Mouse (Mus musculus) heart, embryonic 11.5 days (tissue): ENCODE measurements at regions not wholly inside any gene's neighbourhood (a gene's known extent, or its start where the extent isn't known, plus 50 kb on each side); places are given as distances from the start of the nearest gene placed in this dataset.
A peak's percentile ranks its signal among the peaks of the same experiment; 100 is the strongest.

Experiments
- ATAC-seq: fragments of 200-750 bp; cut with Nextera tagmentation; replicated peaks from 2 replicates; pipeline ENCODE4 v1.8.0; 2017; ENCODE audit warnings: moderate library complexity; ENCODE audit not compliant: insufficient number of reproducible peaks, low FRiP score, low TSS enrichment
- H3K27ac ChIP-seq: fragments of 300-500 bp; sonication (generic); 2 replicates; pipeline ENCODE4 v1.5.1; 2014; ENCODE audit warnings: mild to moderate bottlenecking, low read depth, low read length
- H3K27me3 ChIP-seq: fragments of 300-500 bp; sonication (generic); 2 replicates; pipeline ENCODE4 v1.6.1; 2014; ENCODE audit warnings: mild to moderate bottlenecking, low read length, mixed read lengths; ENCODE audit not compliant: control insufficient read depth, insufficient read depth
- H3K36me3 ChIP-seq: fragments of 300-500 bp; sonication (generic); 2 replicates; pipeline ENCODE4 v1.6.1; 2014; ENCODE audit warnings: mild to moderate bottlenecking, low read length, moderate library complexity, mixed read lengths; ENCODE audit not compliant: control insufficient read depth, insufficient read depth
- H3K4me1 ChIP-seq: fragments of 300-500 bp; sonication (generic); 2 replicates; pipeline ENCODE4 v1.6.1; 2014; ENCODE audit warnings: low read length; ENCODE audit not compliant: control insufficient read depth, insufficient read depth
- H3K4me2 ChIP-seq: fragments of 300-500 bp; sonication (generic); 2 replicates; pipeline ENCODE4 v1.6.1; 2014; ENCODE audit warnings: mild to moderate bottlenecking, moderate library complexity
- H3K4me3 ChIP-seq: fragments of 300-500 bp; sonication (generic); 2 replicates; pipeline ENCODE4 v1.5.1; 2014; ENCODE audit warnings: low read depth, low read length
- H3K9ac ChIP-seq: fragments of 300-500 bp; sonication (generic); 2 replicates; pipeline ENCODE4 v1.6.1; 2014; ENCODE audit warnings: mild to moderate bottlenecking, low read depth, low read length, moderate library complexity
- H3K9me3 ChIP-seq: fragments of 300-500 bp; sonication (generic); replicated peaks from 2 replicates; pipeline ENCODE4 v1.6.1; 2016; ENCODE audit warnings: low read length; ENCODE audit not compliant: control insufficient read depth
- WGBS: fragments of 180-500 bp; shearing (Covaris S2); extraction: QIAGEN DNeasy Blood & Tissue Kit; methylation state at CpG from one replicate; pipeline ENCODE4 v1.1.7; 2014; ENCODE audit not compliant: insufficient replicate concordance; 5-methylcytosine and 5-hydroxymethylcytosine counted together

GRCm38 (mm10) chrX:166932472-166932871 lies 276.6 kb downstream of the Tmsb4x start:
- H3K27me3 ChIP-seq, result no peaks in the 10 kb centered on the region
- no peak overlapping the region for H3K9ac ChIP-seq
- H3K9me3 ChIP-seq, result no peaks in the 10 kb centered on the region
- H3K4me2 ChIP-seq, result no peak overlapping the region
- no peaks in the 10 kb centered on the region for H3K36me3 ChIP-seq
- no peak overlapping the region for H3K4me3 ChIP-seq
- no peak for ATAC-seq
- H3K27ac ChIP-seq, result no peak overlapping the region
- no peaks in the 10 kb centered on the region for H3K4me1 ChIP-seq

GRCm38 (mm10) chrX:166931048-166931447 lies 278.1 kb downstream of the Tmsb4x start:
- H3K9me3 ChIP-seq, result no peaks in the 10 kb centered on the region
- no peak overlapping the region for H3K9ac ChIP-seq
- no peak overlapping the region for H3K4me2 ChIP-seq
- H3K4me3 ChIP-seq, result no peak overlapping the region
- H3K27me3 ChIP-seq, result no peaks in the 10 kb centered on the region
- no peaks in the 10 kb centered on the region for H3K36me3 ChIP-seq
- H3K4me1 ChIP-seq, result no peaks in the 10 kb centered on the region
- no peak for ATAC-seq
- 36% methylated on average over 4 of the region's 4 CpGs for WGBS
- H3K27ac ChIP-seq, result no peak overlapping the region

- WGBS, result 51% methylated on average over 6 of the region's 6 CpGs
- no peak for ATAC-seq
- Histone ChIP-seq H3K36me3 (no peaks in the 10 kb centered on the region), H3K9me3 (no peaks in the 10 kb centered on the region), H3K9ac (no peak overlapping the region), H3K4me1 (no peaks in the 10 kb centered on the region), H3K27me3 (no peaks in the 10 kb centered on the region), H3K27ac (no peak overlapping the region), H3K4me3 (no peak overlapping the region), H3K4me2 (no peak overlapping the region)
Measured at GRCm38 (mm10) chrX:166929716-166930420, 279.2 kb downstream of the Tmsb4x start.

GRCm38 (mm10) chrX:166915356-166915953 lies 293.7 kb downstream of the Tmsb4x start:
- no peaks in the 10 kb centered on the region for H3K9me3 ChIP-seq
- ATAC-seq, result no peak
- no peaks in the 10 kb centered on the region for H3K36me3 ChIP-seq
- no peak overlapping the region for H3K27ac ChIP-seq
- H3K4me2 ChIP-seq, result no peak overlapping the region
- H3K4me3 ChIP-seq, result no peak overlapping the region
- H3K9ac ChIP-seq, result no peak overlapping the region
- WGBS, result 58% methylated on average over 2 of the region's 2 CpGs
- no peaks in the 10 kb centered on the region for H3K4me1 ChIP-seq
- H3K27me3 ChIP-seq, result no peaks in the 10 kb centered on the region; the same call in 1 of the 2 replicates

GRCm38 (mm10) chrX:166906602-166907001 lies 302.5 kb downstream of the Tmsb4x start:
- WGBS, result 58% methylated on average over 6 of the region's 6 CpGs

GRCm38 (mm10) chrX:166900761-166901160 lies 308.4 kb downstream of the Tmsb4x start:
- no peak overlapping the region for H3K27ac ChIP-seq
- H3K4me3 ChIP-seq, result no peak overlapping the region
- H3K9ac ChIP-seq, result no peak overlapping the region
- H3K36me3 ChIP-seq, result no peaks in the 10 kb centered on the region
- no peaks in the 10 kb centered on the region for H3K27me3 ChIP-seq
- H3K4me1 ChIP-seq, result no peaks in the 10 kb centered on the region
- ATAC-seq, result no peak
- H3K9me3 ChIP-seq, result no peaks in the 10 kb centered on the region
- WGBS, result 74% methylated on average over 6 of the region's 6 CpGs
- no peak overlapping the region for H3K4me2 ChIP-seq

More at GRCm38 (mm10) chrX:166906602-166907001, 302.5 kb downstream of the Tmsb4x start:
- H3K4me2 ChIP-seq, result no peak overlapping the region
- no peaks in the 10 kb centered on the region for H3K36me3 ChIP-seq
- no peaks in the 10 kb centered on the region for H3K4me1 ChIP-seq
- H3K9ac ChIP-seq, result no peak overlapping the region
- no peak for ATAC-seq
- H3K27me3 ChIP-seq, result no peaks in the 10 kb centered on the region
- no peak overlapping the region for H3K27ac ChIP-seq
- H3K4me3 ChIP-seq, result no peak overlapping the region
- no peaks in the 10 kb centered on the region for H3K9me3 ChIP-seq

- Histone ChIP-seq H3K4me3 (no peak overlapping the region), H3K4me1 (no peaks in the 10 kb centered on the region), H3K9me3 (no peaks in the 10 kb centered on the region), H3K36me3 (no peaks in the 10 kb centered on the region), H3K27me3 (no peaks in the 10 kb centered on the region), H3K27ac (0 out of 2 replicates have a peak overlapping the region, but pooled peaks have one; percentile 7), H3K4me2 (no peak overlapping the region), H3K9ac (no peak overlapping the region)
- 35% methylated on average over 2 of the region's 2 CpGs for WGBS
- no peak for ATAC-seq
Measured at GRCm38 (mm10) chrX:166895199-166895598, 309.7 kb upstream of the Egfl6 start.

GRCm38 (mm10) chrX:166886417-166886816 lies 300.9 kb upstream of the Egfl6 start:
- Histone ChIP-seq H3K36me3 (no peaks in the 10 kb centered on the region), H3K9ac (no peak overlapping the region), H3K4me3 (no peak overlapping the region), H3K27me3 (no peaks in the 10 kb centered on the region), H3K4me1 (no peaks in the 10 kb centered on the region), H3K27ac (no peak overlapping the region), H3K4me2 (no peak overlapping the region), H3K9me3 (no peaks in the 10 kb centered on the region)
- ATAC-seq, result no peak

- Histone ChIP-seq H3K4me3 (no peak overlapping the region), H3K36me3 (no peaks in the 10 kb centered on the region), H3K27ac (no peak overlapping the region), H3K27me3 (no peaks in the 10 kb centered on the region), H3K9ac (no peak overlapping the region), H3K4me1 (no peaks in the 10 kb centered on the region), H3K9me3 (no peaks in the 10 kb centered on the region), H3K4me2 (no peak overlapping the region)
- no peak for ATAC-seq
- WGBS, result 77% methylated on average over 5 of the region's 5 CpGs
Measured at GRCm38 (mm10) chrX:166869515-166869914, 284.0 kb upstream of the Egfl6 start.
